Mouse (Mus musculus) heart, adult 10 weeks (tissue): Measurements from ENCODE around the gene Gm17324. TPM values are rescaled to one million over a fixed set of nuclear protein-coding genes. Genes with fewer than 3 reads are reported as not detected.

ENCODE experiments used
- polyA plus RNA-seq: library from polyadenylated mRNA; stranded (reverse); fragments of 350-450 nt; fragmentation: Illumina TruSeq; extraction: RNeasy Lipid Tissue Mini Kit (QIAGEN cat#74804); gene quantifications from one replicate; pipeline ENCODE4 v1.2.3, GENCODE M21; 2014; ENCODE audit warnings: low read depth, low replicate concordance

The Gm17324 gene
- polyA plus RNA-seq = not detected

DNA sequence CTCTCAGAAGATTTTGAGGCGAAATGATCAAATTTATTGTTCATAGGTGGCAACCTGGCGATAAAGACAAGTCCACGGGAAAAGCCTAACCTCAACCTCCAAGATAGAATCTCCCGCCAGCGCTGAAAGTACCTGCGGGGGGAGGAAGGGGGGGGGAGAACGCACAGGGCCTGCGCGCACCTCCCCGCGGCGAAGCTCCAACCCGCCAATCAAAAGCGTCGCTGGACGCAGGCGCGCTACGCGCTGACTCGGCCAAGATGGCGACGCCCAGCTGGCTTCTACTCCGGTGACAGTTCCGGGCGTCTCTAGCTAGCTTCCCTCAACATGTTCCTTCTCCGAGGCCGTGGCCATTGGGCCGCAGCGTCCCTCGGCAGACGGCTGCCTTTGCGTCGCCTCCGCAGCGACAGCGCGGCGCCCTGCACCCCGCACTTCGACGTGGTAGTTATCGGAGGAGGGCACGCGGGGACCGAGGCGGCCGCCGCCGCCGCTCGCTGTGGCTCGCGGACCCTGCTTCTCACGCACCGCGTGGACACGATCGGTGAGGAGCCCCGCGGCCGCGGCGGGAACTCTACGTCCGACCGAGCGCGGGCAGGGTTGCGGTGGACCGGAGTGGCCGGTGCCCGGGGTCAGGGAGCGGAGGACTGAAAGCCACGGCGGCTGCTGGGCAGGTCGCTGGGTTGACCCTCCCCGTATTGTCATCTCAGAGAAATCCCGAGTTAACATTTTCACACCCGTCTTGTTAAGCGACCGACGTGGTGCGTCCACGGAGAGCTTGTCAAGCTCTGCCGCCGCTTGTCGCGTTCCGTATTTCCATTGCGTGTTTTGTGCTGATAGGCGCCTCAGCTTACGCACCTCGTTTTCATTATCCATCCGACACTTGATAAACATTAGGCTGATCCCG lies at the start of gene Gm17324, which contains the start of gene Mto1:
TSS of gene Gm17324 (minus strand) at position 814 of the 901 bp plus-strand sequence.
TSS of gene Mto1 (plus strand) at position 236 of the 901 bp plus-strand sequence.

DNA sequence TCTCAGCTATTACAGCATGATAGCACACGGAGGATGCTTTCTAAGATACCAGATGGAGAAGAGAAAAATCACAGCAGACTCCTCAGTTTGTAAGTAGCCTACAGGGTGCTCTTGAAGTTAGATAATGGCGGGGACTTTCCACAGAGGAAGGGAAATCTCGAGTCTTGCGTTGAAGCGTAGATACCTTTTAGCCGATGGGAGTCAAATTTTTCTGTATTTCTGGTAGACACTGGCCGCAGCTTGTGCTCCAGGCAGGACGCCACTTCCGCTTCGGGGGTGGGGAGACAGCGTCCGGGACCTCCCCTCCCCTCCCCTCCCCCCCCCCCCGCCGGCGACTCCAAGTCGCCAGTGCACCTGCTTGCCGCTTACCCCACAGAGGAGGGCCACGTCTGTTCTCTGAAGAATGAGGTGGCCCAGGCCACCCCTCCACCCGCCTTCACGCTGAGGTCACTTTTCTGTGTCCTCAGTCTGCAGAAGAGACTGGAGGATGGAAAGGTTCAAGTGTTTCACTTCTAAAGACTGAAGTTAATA lies 40.4 kb upstream of the Gm17324 start, which contains the start of gene Eef1a1:
TSS of gene Eef1a1 (minus strand) at position 262 of the 531 bp plus-strand sequence.

DNA sequence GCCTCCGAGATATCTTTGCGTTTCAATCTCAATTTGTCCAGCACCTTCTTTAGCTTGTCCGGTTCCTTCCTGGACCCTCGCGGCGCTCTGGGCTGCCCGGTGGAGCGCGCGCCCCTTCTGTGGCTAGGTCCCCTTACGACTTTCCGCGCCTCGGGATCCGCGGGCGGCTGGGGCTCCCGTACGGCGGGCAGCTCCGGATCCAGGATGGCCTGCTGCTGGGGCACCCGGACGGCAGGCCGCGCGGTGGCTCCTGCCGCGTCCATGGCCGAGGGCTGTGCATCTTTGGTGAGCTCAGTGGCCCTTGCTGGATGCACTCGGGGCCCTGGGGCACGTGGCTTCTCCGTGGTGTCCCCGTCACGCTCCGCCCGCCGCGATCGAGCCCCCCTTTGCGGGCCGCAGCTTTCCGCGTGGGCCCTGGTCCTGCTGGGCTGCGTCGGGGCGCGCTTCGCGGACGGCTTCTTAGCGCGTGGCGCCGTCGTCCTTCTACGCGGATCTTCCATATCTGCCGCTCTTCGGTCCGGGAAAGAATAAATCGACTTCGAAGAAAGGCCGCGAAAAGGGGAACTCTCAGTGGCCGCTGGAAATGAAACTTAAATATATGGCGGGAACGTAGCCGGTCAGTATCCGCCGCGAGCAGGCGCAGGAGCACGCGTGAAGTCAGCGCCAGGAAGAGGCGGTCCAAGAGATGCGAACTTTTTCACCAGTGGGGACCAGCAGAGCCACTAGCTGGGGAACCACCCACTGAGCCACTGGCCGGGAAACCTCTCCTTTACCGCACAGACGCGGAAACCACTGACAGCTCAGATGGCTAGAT lies 5.8 kb downstream of the Gm17324 start, which contains the start of gene Cgas:
TSS of gene Cgas (minus strand) at position 659 of the 814 bp plus-strand sequence.

Other genes with a start within 250 kb of the Gm17324 start
- 8.0 TPM for gene Gsta1, start 218.1 kb downstream of the Gm17324 start, polyA plus RNA-seq
- 5.5 TPM for gene Gm3776, start 191.7 kb downstream of the Gm17324 start, polyA plus RNA-seq
- not detected for gene Gm10639, start 158.9 kb downstream of the Gm17324 start, polyA plus RNA-seq
- gene Omt2a, start 134.0 kb downstream of the Gm17324 start, polyA plus RNA-seq = not detected
- gene Omt2b, start 121.2 kb downstream of the Gm17324 start, polyA plus RNA-seq = not detected
- not detected for gene Gsta2, start 93.0 kb downstream of the Gm17324 start, polyA plus RNA-seq
- gene Dppa5a, start 80.6 kb downstream of the Gm17324 start, polyA plus RNA-seq = not detected
- not detected for gene Ooep, start 70.1 kb downstream of the Gm17324 start, polyA plus RNA-seq
- not detected for gene Ddx43, start 53.0 kb downstream of the Gm17324 start, polyA plus RNA-seq
- 0.58 TPM for gene Cgas, start 5.5 kb downstream of the Gm17324 start, polyA plus RNA-seq
- 30.0 TPM for gene Mto1, start 578 bp downstream of the Gm17324 start, polyA plus RNA-seq
- gene Eef1a1, start 40.4 kb upstream of the Gm17324 start, polyA plus RNA-seq = 1,325 TPM
- 5.2 TPM for gene Slc17a5, start 139.3 kb upstream of the Gm17324 start, polyA plus RNA-seq
- 1.1 TPM for gene Cd109, start 166.8 kb upstream of the Gm17324 start, polyA plus RNA-seq